Mouse (Mus musculus) embryo, embryonic 10.5 days (tissue): ENCODE measurements around the gene 9630041A04Rik.

Experiments used
- DNase-seq: peaks from one replicate; pipeline ENCODE4 v3.0.0-alpha.2; 2015; ENCODE audit warnings: low spot score

9630041A04Rik gene

GRCm38 (mm10) chr9:101861596-101862471 lies at the start of gene 9630041A04Rik:
9630041A04Rik (plus strand) TSS chr9:101861841.
- no peak for DNase-seq

GRCm38 (mm10) chr9:101823896-101824295 lies 37.7 kb upstream of the 9630041A04Rik start:
- DNase-seq = no peak

GRCm38 (mm10) chr9:101825626-101826025 lies 36.0 kb upstream of the 9630041A04Rik start:
- DNase-seq = no peak

GRCm38 (mm10) chr9:101833619-101834018 lies 28.0 kb upstream of the 9630041A04Rik start:
- DNase-seq = no peak

- no peak for DNase-seq
These were observed 20.5 kb upstream of the 9630041A04Rik start for GRCm38 (mm10) chr9:101841101-101841500.

GRCm38 (mm10) chr9:101843893-101844292 lies 17.7 kb upstream of the 9630041A04Rik start:
- DNase-seq = no peak

GRCm38 (mm10) chr9:101845691-101846090 lies 15.9 kb upstream of the 9630041A04Rik start:
- DNase-seq = no peak

- peak; percentile 25 for DNase-seq
These were observed 932 bp downstream of the 9630041A04Rik start for GRCm38 (mm10) chr9:101862481-101863065.

- DNase-seq = no peak
These were observed 1.5 kb downstream of the 9630041A04Rik start for GRCm38 (mm10) chr9:101863130-101863529.

GRCm38 (mm10) chr9:101868593-101868992 lies 7.0 kb downstream of the 9630041A04Rik start:
- no peak for DNase-seq

GRCm38 (mm10) chr9:101870034-101870433 lies 8.4 kb downstream of the 9630041A04Rik start:
- DNase-seq = no peak

GRCm38 (mm10) chr9:101875306-101875705 lies 13.7 kb downstream of the 9630041A04Rik start:
- DNase-seq = no peak

GRCm38 (mm10) chr9:101877109-101877987 lies 15.7 kb downstream of the 9630041A04Rik start:
- peak; percentile 12 for DNase-seq

GRCm38 (mm10) chr9:101883295-101883694 lies 21.7 kb downstream of the 9630041A04Rik start:
- DNase-seq = no peak

GRCm38 (mm10) chr9:101897851-101898250 lies 36.2 kb downstream of the 9630041A04Rik start:
- DNase-seq = no peak

GRCm38 (mm10) chr9:101903406-101903805 lies 41.8 kb downstream of the 9630041A04Rik start:
- no peak for DNase-seq

GRCm38 (mm10) chr9:101907747-101908255 lies 46.2 kb downstream of the 9630041A04Rik start:
- DNase-seq = no peak

GRCm38 (mm10) chr9:101908849-101909248 lies 47.2 kb downstream of the 9630041A04Rik start:
- DNase-seq = peak; percentile 51

GRCm38 (mm10) chr9:101909491-101909890 lies 47.9 kb downstream of the 9630041A04Rik start:
- DNase-seq = no peak

GRCm38 (mm10) chr9:101911176-101911866 lies 49.7 kb downstream of the 9630041A04Rik start:
- no peak for DNase-seq

GRCm38 (mm10) chr9:101915082-101915481 lies 53.4 kb downstream of the 9630041A04Rik start:
- DNase-seq = no peak
